Mouse (Mus musculus) liver, embryonic 14 days (tissue): ENCODE results near the gene Tmem39a. TPM values are rescaled to one million over a fixed set of nuclear protein-coding genes. Genes with fewer than 3 reads are reported as not detected.

Experiments used
- polyA plus RNA-seq: library from polyadenylated mRNA; depleted of rRNA; stranded (reverse); fragments of >200 nt; gene quantifications from 2 replicates; pipeline ENCODE4 v1.2.3, GENCODE M21; 2012; rRNA removed

Gene Tmem39a
- polyA plus RNA-seq, result 27.6 and 29.1 TPM in 2 replicates

GRCm38 (mm10) chr16:38558221-38558748 is at the start of gene Tmem39a:
TSS of gene Tmem39a (plus strand) at chr16:38558698.

GRCm38 (mm10) chr16:38522129-38523084 is 36.1 kb upstream of the Tmem39a start, which contains the start of gene Timmdc1:
TSS of gene Timmdc1 (minus strand) at chr16:38522663.

GRCm38 (mm10) chr16:38549479-38550396 is 8.8 kb upstream of the Tmem39a start, which contains the start of gene Poglut1:
TSS of gene Poglut1 (minus strand) at chr16:38550258.

Other genes starting within 250 kb of the Tmem39a start
- 0.01 TPM in 2 replicates for gene Maats1, start 216.6 kb upstream of the Tmem39a start, polyA plus RNA-seq
- 248 and 251 TPM in 2 replicates for gene Cox17, start 211.7 kb upstream of the Tmem39a start, polyA plus RNA-seq
- not detected in 2 replicates for gene Gm21987, start 211.7 kb upstream of the Tmem39a start, polyA plus RNA-seq
- gene Popdc2, start 196.5 kb upstream of the Tmem39a start, polyA plus RNA-seq, result 19.8 and 24.7 TPM in 2 replicates
- 13.7 and 15.2 TPM in 2 replicates for gene Pla1a, start 125.6 kb upstream of the Tmem39a start, polyA plus RNA-seq
- 14.6 and 15.9 TPM in 2 replicates for gene Adprh, start 106.0 kb upstream of the Tmem39a start, polyA plus RNA-seq
- gene Cd80, start 103.1 kb upstream of the Tmem39a start, polyA plus RNA-seq, result 0.29 and 0.48 TPM in 2 replicates
- gene Timmdc1, start 36.0 kb upstream of the Tmem39a start, polyA plus RNA-seq, result 5.4 and 6.2 TPM in 2 replicates
- gene Poglut1, start 8.4 kb upstream of the Tmem39a start, polyA plus RNA-seq, result 5.5 and 6.3 TPM in 2 replicates
- gene Arhgap31, start 154.6 kb downstream of the Tmem39a start, polyA plus RNA-seq, result 0.95 and 0.96 TPM in 2 replicates
- gene B4galt4, start 183.6 kb downstream of the Tmem39a start, polyA plus RNA-seq, result 1.6 TPM in 2 replicates
- 0.75 and 1.1 TPM in 2 replicates for gene Upk1b, start 241.6 kb downstream of the Tmem39a start, polyA plus RNA-seq